Mouse (Mus musculus) left cerebral cortex, adult 9 months (tissue): Measurements from ENCODE around the gene Abcc4.

ENCODE experiments used
- DNase-seq, 2 experiments: peaks; one replicate each; pipeline ENCODE4 v3.0.0; 2022; ENCODE audit warnings: low spot score in 2 of 2

Gene Abcc4

DNA sequence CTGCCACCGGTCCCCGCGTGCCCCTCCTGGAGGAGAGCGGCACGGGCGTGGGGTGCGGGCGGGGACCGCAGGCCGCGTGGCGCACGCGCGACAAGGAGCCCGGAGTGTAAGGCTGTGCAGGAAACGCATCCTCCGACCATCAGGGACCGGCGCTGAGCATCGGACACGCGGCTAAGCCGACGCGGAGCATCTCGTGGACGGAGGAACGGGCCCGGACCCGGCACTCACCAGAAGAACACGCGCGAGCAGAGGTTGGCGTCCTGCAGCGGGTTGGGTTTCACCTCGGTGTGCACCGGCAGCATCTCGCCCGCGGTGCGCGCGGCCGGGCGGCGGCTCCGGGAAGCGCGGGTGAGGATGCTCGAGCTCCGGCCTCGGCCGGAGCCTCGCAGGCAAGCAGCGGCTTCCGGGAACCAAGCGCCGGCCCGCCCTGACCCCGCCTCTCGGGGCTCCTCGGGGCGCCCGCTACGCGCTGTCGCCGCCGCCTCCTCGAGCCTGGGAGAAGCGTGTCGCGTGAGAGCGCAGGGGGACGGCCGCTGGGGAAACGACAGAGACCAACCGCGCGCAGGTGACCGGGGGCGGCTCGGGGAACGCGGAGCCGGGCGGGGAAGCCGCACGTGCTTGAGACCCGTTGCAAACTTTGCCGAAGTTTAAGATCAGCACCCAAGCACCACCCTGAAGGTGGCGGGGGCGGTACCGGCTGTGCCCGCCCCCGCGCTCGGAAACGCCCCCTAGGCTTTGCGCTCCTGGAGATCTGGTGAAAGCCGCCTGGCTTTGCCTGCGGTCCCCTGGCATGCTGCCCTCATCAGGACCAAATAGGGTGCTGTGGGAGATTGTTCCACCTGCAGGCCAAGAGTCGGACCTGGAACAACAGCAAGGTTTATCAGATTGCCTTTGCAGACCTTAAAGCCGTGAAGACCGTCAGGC, at the start of gene Abcc4:
Abcc4 (minus strand) TSS at position 412 of the 924 bp plus-strand sequence.
- peak in 1 of 2 experiments; percentile 52 for DNase-seq

- DNase-seq: no peak
These were observed 45.3 kb upstream of the Abcc4 start for GRCm38 (mm10) chr14:118751193-118751753.

- DNase-seq: peak in 1 of 2 experiments; percentile 35
These were observed 44.6 kb upstream of the Abcc4 start for GRCm38 (mm10) chr14:118750505-118751192.

GRCm38 (mm10) chr14:118749715-118750114, 43.7 kb upstream of the Abcc4 start:
- no peak for DNase-seq

DNA sequence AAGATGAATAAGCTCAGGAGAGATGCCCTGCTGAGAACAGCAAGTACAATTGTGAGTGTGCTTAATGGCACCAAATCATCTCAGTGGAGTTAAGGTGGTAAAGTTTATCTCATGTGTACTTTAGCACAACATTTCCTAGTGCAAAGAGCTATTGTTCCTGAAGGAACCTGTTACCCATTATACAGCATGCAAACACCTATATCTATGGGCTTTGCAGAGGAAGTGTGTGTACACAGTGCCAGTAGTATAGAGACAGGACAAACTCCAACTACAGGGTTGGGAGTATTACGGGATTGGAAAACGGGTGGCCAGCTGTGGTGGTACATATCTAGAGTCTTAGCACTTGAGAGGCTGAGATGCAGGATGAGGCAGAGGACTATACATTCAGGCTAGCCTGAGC, 43.0 kb upstream of the Abcc4 start:
- DNase-seq: no peak

DNA sequence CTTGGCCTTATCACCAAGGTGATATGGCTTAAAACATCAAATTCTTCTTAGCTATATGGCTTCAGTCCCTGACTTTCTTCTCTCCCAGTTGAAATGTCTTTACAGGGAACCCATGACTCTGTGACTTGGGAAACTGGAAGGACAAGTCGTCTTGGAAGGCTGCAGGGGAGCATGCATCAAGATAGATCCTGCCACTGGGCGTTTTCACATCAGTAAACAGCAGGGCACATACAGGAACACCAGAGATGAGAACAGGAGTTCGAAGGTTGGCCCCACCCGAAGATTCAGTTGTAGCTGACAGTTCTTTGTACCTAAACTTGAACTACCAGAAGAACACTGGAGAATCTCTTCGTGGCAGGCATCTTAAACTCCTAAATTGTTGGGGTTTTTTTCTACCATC, 36.8 kb upstream of the Abcc4 start:
- DNase-seq: no peak

GRCm38 (mm10) chr14:118741780-118742179, 35.8 kb upstream of the Abcc4 start:
- no peak for DNase-seq

- no peak for DNase-seq
These were observed 31.4 kb upstream of the Abcc4 start for GRCm38 (mm10) chr14:118737251-118737888.

- DNase-seq: no peak
These were observed 29.1 kb upstream of the Abcc4 start for GRCm38 (mm10) chr14:118735114-118735513.

GRCm38 (mm10) chr14:118733146-118733545, 27.1 kb upstream of the Abcc4 start:
- DNase-seq: no peak

- DNase-seq: no peak
These were observed 24.6 kb upstream of the Abcc4 start for GRCm38 (mm10) chr14:118730631-118731030.

DNA sequence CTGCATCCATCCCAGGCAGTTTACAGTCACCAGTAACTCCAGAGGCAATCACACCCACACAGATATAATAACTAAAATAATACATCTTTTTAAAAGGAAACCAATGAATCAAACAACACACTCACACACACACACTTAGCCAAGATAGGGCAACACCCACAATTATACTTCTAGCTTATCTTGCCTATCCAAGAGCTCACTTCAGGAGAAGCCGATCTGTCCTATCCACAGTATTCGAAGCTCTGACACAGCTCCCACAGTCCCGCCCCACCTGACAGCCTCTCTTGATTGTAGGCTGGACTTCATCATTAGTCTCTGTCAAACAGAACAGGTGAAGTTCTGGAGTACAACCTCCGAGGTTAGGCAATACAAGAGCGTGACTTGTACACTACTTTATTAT, 19.4 kb upstream of the Abcc4 start:
- no peak for DNase-seq

DNA sequence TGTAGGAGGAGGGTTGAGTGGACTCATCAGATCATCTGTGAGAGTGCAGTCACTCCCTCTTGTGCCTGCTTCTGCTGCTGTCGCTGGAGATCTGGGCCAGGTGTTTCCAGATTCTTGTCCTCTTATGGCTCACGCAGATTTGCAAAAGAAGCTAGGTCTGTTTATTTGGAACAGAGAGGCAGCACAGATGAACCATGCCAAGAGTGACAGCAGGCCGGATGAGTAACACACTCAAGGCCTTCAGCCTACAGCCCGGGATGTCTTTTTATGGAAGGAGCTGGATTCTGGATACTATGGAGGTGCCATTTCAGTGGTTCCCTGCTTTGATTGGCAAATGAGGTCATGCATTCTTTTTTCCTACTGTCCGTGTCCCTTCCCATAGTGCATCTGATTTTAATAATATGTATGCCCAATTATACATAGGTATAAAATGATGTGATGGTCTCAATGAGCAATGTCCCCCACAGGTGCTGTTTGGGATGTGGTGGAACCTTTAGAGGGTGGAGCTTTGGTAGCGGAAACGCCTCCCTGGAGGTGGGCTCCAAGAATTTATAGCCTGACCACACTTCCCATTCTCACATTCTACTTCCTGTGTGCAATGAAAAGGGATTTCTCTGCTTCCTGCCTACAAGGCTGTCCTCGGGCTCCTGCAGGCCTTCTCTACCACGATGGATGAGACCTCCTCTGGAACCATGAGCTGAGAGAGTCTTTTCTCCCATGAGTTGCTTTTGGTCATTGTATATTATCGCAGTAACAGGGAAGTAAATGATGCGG, 18.1 kb upstream of the Abcc4 start:
- peak in 1 of 2 experiments; percentile 33 for DNase-seq

DNA sequence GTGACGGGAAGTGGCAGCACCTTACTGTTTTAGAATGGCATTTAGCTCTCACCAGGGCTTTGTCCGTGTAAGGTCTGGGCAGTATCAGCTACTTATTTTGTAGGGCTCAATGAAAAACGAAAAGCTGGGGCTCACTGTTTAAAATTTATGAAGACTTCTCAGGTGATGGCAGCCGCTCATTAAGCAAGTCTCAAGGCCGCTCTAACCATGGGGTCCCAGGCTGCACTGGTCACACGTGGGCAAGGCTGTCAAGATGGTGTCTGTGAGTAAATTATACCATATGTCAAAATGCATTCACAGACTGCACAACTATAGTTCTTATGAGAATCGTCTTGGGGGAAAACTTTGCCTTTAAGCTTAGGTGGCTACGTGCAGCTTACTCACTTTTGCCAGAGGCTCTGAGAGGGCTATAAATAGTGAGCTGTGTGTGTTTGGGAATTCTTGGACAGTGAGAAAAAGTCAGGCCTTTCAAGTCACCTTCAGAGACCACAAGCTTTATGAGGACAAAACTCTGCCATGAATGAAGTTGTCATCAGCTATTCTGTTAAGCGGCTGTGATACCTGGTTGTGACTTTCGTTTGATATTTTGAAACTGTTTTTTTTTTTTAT, 13.7 kb upstream of the Abcc4 start:
- no peak for DNase-seq

- DNase-seq: no peak
These were observed 12.6 kb upstream of the Abcc4 start for GRCm38 (mm10) chr14:118718576-118718975.

- DNase-seq: no peak
These were observed 10.6 kb upstream of the Abcc4 start for GRCm38 (mm10) chr14:118716372-118717312.

- DNase-seq: no peak
These were observed 8.7 kb upstream of the Abcc4 start for GRCm38 (mm10) chr14:118714720-118715119.

GRCm38 (mm10) chr14:118714320-118714719, 8.3 kb upstream of the Abcc4 start:
- no peak for DNase-seq

DNA sequence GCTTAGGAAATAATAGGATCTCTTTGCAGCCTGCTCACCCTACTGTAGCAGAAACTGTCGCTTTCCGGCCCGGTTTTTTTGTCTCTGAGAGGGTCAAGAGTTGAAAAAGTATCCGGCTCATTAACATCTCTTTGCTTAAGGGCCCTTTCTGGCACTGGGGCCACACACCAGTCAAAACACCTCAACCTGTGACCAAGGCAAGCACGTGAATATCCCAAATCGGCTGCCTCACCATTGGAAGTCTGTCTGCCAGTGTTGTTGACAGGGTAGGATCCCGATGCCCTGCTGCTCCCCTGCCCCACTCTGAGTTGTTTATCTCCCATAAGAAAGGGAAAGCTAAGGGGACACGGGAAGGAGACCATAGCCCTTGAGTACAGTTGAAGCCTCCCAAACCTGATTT, 7.8 kb upstream of the Abcc4 start:
- DNase-seq: no peak

GRCm38 (mm10) chr14:118713408-118713807, 7.4 kb upstream of the Abcc4 start:
- DNase-seq: no peak
